Mouse (Mus musculus): ENCODE results near the gene Casp8. TPM values are rescaled to one million over a fixed set of nuclear protein-coding genes. Genes with fewer than 3 reads are reported as not detected.
"Not testable (repeated sequence)": the region's sequence is repeated elsewhere in the genome, so short reads cannot be mapped to it uniquely, and the experiment has no call there.

The Casp8 gene
- total and polyA plus RNA-seq, 3 experiments, result 15.2 to 17.5 TPM; not detected in 1

GRCm38 (mm10) chr1:58798911-58799310 is 3.7 kb downstream of the Casp8 start:
- peaks cover 0 to 19% of the 10 kb centered on the region in 2 experiments; a peak in 2 of 4 replicates for H3K36me3 ChIP-seq (ENCODE audit: control insufficient read depth in 1 of 2, insufficient read depth in 2 of 2, low read length in 2 of 2)
- peaks cover 0 to 9% of the 10 kb centered on the region in 2 experiments; a peak in 2 of 4 replicates for H3K4me1 ChIP-seq (ENCODE audit: control insufficient read depth in 1 of 2, insufficient read depth in 2 of 2, low read length in 2 of 2)
- H3K27ac ChIP-seq (ENCODE audit: control insufficient read depth, low read depth, low read length), result no peak overlapping the region
- no peak overlapping the region for H3K9ac ChIP-seq (ENCODE audit: control insufficient read depth, low read depth, low read length, poor library complexity, severe bottlenecking)
- peaks cover 24% of the 10 kb centered on the region for H3K79me2 ChIP-seq (ENCODE audit: control insufficient read depth, insufficient read depth, low read length, poor library complexity)
- TF ChIP-seq NELFE (IDR thresholded peaks at IDR 0.05; ENCODE audit: low read depth, low read length) (no peak), HCFC1 (IDR thresholded peaks at IDR 0.05; ENCODE audit: low read depth, low read length) (no peak), JUND (IDR thresholded peaks at IDR 0.05; ENCODE audit: low read depth, low read length) (no peak), USF1 (IDR thresholded peaks at IDR 0.05; ENCODE audit: low read depth, low read length) (no peak), ZMIZ1 (IDR thresholded peaks at IDR 0.05; ENCODE audit: low read depth, low read length) (no peak), RAD21 (IDR thresholded peaks at IDR 0.05; ENCODE audit: low read depth, low read length) (no peak)
- no peaks in the 10 kb centered on the region for H3K27me3 ChIP-seq (ENCODE audit: control insufficient read depth in 1 of 2, insufficient read depth in 2 of 2, low read length in 2 of 2)
- DNase-seq (ENCODE audit: low read depth, low spot score), result no peak
- H3K4me3 ChIP-seq (ENCODE audit: control insufficient read depth in 1 of 2, insufficient read depth in 1 of 2, low read depth in 2 of 2, low read length in 2 of 2), result no peak overlapping the region
- no peaks in the 10 kb centered on the region for H3K9me3 ChIP-seq (replicated peaks; ENCODE audit: insufficient read depth, low read length)

- not testable (repeated sequence) for H3K9ac ChIP-seq (ENCODE audit: control insufficient read depth, low read depth, low read length, poor library complexity, severe bottlenecking); DNase-seq (ENCODE audit: low read depth, low spot score); H3K9me3 ChIP-seq (replicated peaks; ENCODE audit: insufficient read depth, low read length); H3K4me1 ChIP-seq (ENCODE audit: control insufficient read depth in 1 of 2, insufficient read depth in 2 of 2, low read length in 2 of 2); H3K4me3 ChIP-seq (ENCODE audit: control insufficient read depth in 1 of 2, insufficient read depth in 1 of 2, low read depth in 2 of 2, low read length in 2 of 2); H3K27me3 ChIP-seq (ENCODE audit: control insufficient read depth in 1 of 2, insufficient read depth in 2 of 2, low read length in 2 of 2); H3K27ac ChIP-seq (ENCODE audit: control insufficient read depth, low read depth, low read length)
- peak; percentile 83 for TF ChIP-seq TBP (IDR thresholded peaks at IDR 0.05; ENCODE audit: low read depth, low read length)
- Histone ChIP-seq H3K79me2 (ENCODE audit: control insufficient read depth, insufficient read depth, low read length, poor library complexity) (peaks cover 25% of the 10 kb centered on the region), H3K36me3 (ENCODE audit: control insufficient read depth in 1 of 2, insufficient read depth in 2 of 2, low read length in 2 of 2) (peaks cover 0 to 17% of the 10 kb centered on the region in 2 experiments; a peak in 2 of 4 replicates)
Measured at GRCm38 (mm10) chr1:58800644-58801043, 5.5 kb downstream of the Casp8 start.

GRCm38 (mm10) chr1:58801558-58802285 is 6.5 kb downstream of the Casp8 start:
- H3K4me3 ChIP-seq (ENCODE audit: control insufficient read depth in 1 of 2, insufficient read depth in 1 of 2, low read depth in 2 of 2, low read length in 2 of 2), result peak overlapping the region; percentile 51 to 67

More at GRCm38 (mm10) chr1:58801558-58802285, 6.5 kb downstream of the Casp8 start:
- peaks cover 0 to 15% of the 10 kb centered on the region in 2 experiments; a peak in 2 of 4 replicates for H3K36me3 ChIP-seq (ENCODE audit: control insufficient read depth in 1 of 2, insufficient read depth in 2 of 2, low read length in 2 of 2)
- DNase-seq (ENCODE audit: low read depth, low spot score), result peak; percentile 58
- H3K79me2 ChIP-seq (ENCODE audit: control insufficient read depth, insufficient read depth, low read length, poor library complexity), result peaks cover 18% of the 10 kb centered on the region
- H3K4me1 ChIP-seq (ENCODE audit: control insufficient read depth in 1 of 2, insufficient read depth in 2 of 2, low read length in 2 of 2), result peaks cover 0 to 9% of the 10 kb centered on the region in 2 experiments; a peak in 2 of 4 replicates
- peak overlapping the region; percentile 62 for H3K27ac ChIP-seq (ENCODE audit: control insufficient read depth, low read depth, low read length)
- no peak for TF ChIP-seq RCOR1 (IDR thresholded peaks at IDR 0.05; ENCODE audit: low read depth, low read length)
- no peak for TF ChIP-seq MXI1 (IDR thresholded peaks at IDR 0.05; ENCODE audit: low read depth, low read length)
- TF ChIP-seq GATA1 (IDR thresholded peaks at IDR 0.05; ENCODE audit: low read depth, low read length), result no peak
- TF ChIP-seq ZNF384 (IDR thresholded peaks at IDR 0.05; ENCODE audit: low read depth, low read length), result peak; percentile 94
- TF ChIP-seq SMC3 (IDR thresholded peaks at IDR 0.05; ENCODE audit: low read depth, low read length), result no peak
- TF ChIP-seq ETS1 (IDR thresholded peaks at IDR 0.05; ENCODE audit: low read depth, low read length), result 0 out of 2 replicates have a peak, but pooled peaks have one; percentile 3
- TF ChIP-seq EP300 (IDR thresholded peaks at IDR 0.05; ENCODE audit: low read depth in 1 of 2, low read length in 2 of 2), result no peak
- TF ChIP-seq BHLHE40 (IDR thresholded peaks at IDR 0.05; ENCODE audit: borderline replicate concordance, low read depth, low read length), result no peak
- 0 out of 2 replicates have a peak, but pooled peaks have one; percentile 9 for TF ChIP-seq POLR2AphosphoS2 (IDR thresholded peaks at IDR 0.05; ENCODE audit: low read length)
- TF ChIP-seq CTCF (IDR thresholded peaks at IDR 0.05 in 2 of 3, conservative IDR thresholded peaks at IDR 0.05 in 1 of 3; ENCODE audit: control insufficient read depth in 1 of 3, insufficient read depth in 1 of 3, low read depth in 2 of 3, low read length in 3 of 3, poor library complexity in 1 of 3, severe bottlenecking in 1 of 3), result no peak
- no peak for TF ChIP-seq NELFE (IDR thresholded peaks at IDR 0.05; ENCODE audit: low read depth, low read length)
- TF ChIP-seq CHD1 (IDR thresholded peaks at IDR 0.05; ENCODE audit: low read depth, low read length), result no peak
- no peak for TF ChIP-seq MEF2A (IDR thresholded peaks at IDR 0.05; ENCODE audit: extremely low read depth, insufficient replicate concordance, low read depth, low read length, poor library complexity, severe bottlenecking)
- TF ChIP-seq TBP (IDR thresholded peaks at IDR 0.05; ENCODE audit: low read depth, low read length), result no peak
- no peak for TF ChIP-seq TAL1 (IDR thresholded peaks at IDR 0.05; ENCODE audit: low read length)
- no peak for TF ChIP-seq USF1 (IDR thresholded peaks at IDR 0.05; ENCODE audit: low read depth, low read length)
- no peaks in the 10 kb centered on the region for H3K27me3 ChIP-seq (ENCODE audit: control insufficient read depth in 1 of 2, insufficient read depth in 2 of 2, low read length in 2 of 2)
- no peaks in the 10 kb centered on the region for H3K9me3 ChIP-seq (replicated peaks; ENCODE audit: insufficient read depth, low read length)
- H3K9ac ChIP-seq (ENCODE audit: control insufficient read depth, low read depth, low read length, poor library complexity, severe bottlenecking), result peak overlapping the region; percentile 66

Data from MEL (cell line).